Mouse (Mus musculus) embryonic fibroblast, embryonic 13.5 days (primary cell): ENCODE data around the gene Gorasp1.

Experiments used
- CTCF ChIP-seq: IDR thresholded peaks from 2 replicates; pipeline ENCODE4 v1.5.1; 2011; ENCODE audit warnings: mild to moderate bottlenecking, control low read depth, low read length, moderate library complexity, borderline replicate concordance; ENCODE audit not compliant: insufficient read depth
- POLR2A ChIP-seq: IDR thresholded peaks from 2 replicates; pipeline ENCODE4 v1.6.1; 2011; ENCODE audit warnings: low read depth, mild to moderate bottlenecking, control low read depth, low read length, moderate library complexity

GRCm38 (mm10) chr9:119973869-119974520 is 36.6 kb upstream of the Gorasp1 start:
- TF ChIP-seq POLR2A (no peak), CTCF (peak; percentile 60; the same call in 1 of the 2 replicates)
